Mouse (Mus musculus) gastrocnemius, adult 18-20 months (tissue): ENCODE data around the gene Tmed10. TPM values are rescaled to one million over a fixed set of nuclear protein-coding genes. Genes with fewer than 3 reads are reported as not detected.

Experiments
- DNase-seq: peaks from one replicate; pipeline ENCODE4 v3.0.0; 2021; ENCODE audit warnings: low spot score
- long read RNA-seq, 2 experiments: library from polyadenylated mRNA; stranded (forward); transcript quantifications; one replicate each; pipeline ENCODE4 v2.0.0; 2021
- total RNA-seq, 2 experiments: library from RNA; stranded (reverse); gene quantifications; 2 replicates each; pipeline ENCODE4 v1.2.3; 2021

Gene Tmed10
- total RNA-seq = 100 to 1,000 TPM; 121 to 123 TPM
- long read RNA-seq, experiment 1, transcript Tmed10-201 (5 exons, 1,482 nt) = major isoform, 78 of 123 reads
- long read RNA-seq, experiment 1, partial matches to known transcripts = 1 of 123 reads
- long read RNA-seq, experiment 1, other reads (novel, unspliced or antisense) = 44 of 123 reads
- long read RNA-seq, experiment 2, transcript Tmed10-201 (5 exons, 1,482 nt) = major isoform, 67 of 126 reads
- long read RNA-seq, experiment 2, partial matches to known transcripts = 1 of 126 reads
- long read RNA-seq, experiment 2, other reads (novel, unspliced or antisense) = 57 of 126 reads

DNA sequence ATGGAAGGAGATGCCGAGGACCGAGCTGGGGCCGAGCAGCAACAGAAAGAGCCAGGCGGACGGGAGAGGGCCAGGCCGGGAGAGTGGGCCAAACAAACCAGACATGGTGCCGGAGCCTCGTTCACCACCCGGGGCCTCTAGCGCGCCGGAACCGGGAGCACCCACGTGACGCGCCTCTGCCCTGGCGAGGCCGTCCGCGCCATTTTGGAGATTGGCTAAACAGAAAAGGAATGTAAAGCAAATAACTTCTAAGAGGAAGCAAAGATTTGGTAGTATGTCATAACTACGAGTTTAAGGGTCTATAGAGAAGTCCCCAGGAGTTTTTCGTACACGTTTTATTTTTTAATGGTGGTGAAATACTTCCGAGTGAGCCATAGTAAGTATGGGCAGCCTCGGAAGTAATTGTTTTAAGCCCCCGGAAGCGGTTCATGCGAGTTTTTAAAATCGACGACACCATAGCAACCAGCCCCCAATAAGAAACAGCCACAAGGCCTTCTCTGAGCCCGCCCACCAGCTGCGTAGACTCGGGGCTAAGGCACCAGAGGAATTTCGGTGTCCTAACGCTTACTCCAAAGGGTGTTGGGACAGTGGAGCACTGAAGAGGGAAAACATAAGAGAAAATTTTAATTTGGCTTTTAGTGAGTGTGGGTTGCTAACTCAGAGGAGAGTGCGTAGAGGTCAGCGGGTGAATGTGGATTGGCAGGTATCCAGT lies at the start of gene Tmed10:
Gene Tmed10 (minus strand): TSS at position 287 of the 712 bp plus-strand sequence.
- DNase-seq = peak; percentile 93

DNA sequence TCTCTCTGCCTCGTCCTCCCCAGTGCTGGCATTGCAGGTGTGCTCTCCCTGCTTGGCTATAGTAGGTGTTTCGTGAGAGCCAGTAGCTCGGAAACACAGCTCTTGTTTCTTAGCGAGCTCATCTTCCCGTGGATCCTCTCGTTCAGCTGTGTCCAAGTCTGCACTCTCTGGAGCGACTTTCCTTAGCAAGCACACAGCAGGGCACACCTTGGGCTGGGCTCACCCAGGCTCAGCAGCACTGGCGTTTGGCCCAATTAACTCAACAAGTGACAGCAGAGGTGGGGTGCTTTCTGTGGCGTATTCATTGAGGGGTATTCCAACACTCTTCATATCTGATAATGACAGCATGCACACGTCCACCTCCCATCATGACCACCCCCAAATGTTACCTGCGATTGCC lies 48.6 kb upstream of the Tmed10 start:
- no peak for DNase-seq

DNA sequence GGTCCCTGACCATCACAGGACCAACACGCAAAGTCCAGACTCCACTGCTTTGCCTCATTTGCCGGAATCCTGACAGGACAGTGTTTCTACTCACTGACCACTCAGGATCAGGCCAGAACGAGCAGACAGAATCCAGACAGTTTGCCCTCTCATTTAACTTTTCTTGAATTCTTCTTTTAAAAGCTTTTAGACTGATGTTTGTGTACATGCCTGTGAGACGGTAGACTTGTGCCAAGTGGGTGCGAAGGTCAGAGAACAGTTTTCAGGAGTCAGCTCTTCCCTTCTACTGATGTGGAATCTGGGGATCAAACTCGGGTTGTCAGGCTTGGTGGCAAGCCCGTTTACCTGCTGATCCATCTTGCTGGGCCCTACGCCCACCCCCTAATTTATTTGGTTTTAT lies 47.9 kb upstream of the Tmed10 start:
- no peak for DNase-seq

DNA sequence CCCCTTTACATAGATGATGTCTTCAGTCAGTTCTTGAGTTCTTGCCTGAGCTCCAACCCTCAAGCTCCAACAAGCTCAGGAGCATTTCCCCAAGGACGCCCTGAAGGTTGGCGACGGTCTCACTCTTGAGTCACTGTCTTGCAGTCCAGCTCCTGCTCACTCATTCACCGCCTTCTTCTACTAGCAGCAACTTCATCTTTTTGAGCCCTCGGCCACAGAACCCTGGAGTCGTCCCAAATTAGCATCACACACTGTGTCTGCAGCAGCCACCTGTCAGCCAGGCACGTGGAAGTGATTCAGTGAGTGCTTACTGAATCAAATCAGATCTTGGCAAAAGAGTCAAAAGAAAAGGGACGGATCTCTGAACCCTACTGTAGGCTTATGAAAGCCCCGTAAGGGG lies 46.3 kb upstream of the Tmed10 start:
- no peak for DNase-seq

DNA sequence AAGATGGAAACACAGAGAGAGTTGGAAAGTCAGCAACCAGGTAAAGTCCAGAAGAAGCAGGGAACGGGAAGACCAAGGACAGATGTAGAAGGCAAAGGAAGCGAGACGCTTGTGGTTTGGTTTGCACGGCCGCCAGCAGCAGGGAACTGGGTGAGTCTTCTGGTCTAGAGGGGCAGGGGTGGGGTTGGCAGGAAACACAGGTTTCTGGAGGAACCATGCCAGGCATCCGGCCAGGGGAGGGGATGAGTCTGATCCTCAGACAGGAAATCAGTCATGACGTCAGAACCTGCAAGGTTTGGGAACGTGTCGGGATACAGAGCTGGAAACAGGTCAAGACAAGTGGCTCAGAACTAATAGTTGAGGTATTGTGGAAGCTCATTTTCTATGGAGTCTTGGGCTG lies 43.2 kb upstream of the Tmed10 start:
- DNase-seq = no peak

DNA sequence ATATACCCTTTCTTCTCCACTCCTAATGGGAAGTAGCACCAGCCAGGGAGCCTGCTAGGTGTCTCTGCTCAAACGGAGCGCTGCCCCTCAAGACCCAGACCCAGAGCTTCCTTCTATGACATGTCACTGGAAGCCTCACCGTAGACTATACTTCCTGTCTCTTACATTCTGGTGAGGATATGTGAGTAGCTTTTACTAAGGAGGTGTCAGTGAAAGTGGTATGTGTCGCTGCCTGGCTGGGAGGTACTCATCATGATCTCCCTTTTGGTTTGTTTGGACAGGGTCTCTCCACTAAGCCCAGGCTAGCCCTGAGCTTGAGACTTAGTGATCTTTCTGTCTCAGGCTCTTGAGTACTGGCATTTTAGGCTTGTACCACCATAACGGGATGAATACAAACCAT lies 41.7 kb upstream of the Tmed10 start:
- DNase-seq = no peak

DNA sequence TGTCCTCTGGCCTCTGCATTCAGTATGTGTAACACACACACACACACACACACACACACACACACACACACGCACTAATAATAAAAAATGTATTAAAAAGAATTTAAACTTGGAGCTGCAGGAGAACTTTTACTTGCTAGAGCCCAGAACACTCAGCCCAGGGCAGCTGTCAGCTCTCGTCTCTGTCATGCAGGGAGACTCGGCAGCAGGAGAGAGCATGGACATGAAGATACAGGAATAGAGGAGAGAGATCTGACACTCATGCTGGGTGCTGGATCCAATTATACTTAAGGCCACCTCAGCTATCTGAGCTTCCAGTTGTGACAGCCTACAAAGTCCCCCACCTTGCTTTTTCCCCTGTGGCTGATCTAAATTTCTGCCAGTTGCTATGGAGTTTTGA lies 41.2 kb upstream of the Tmed10 start:
- peak; percentile 39 for DNase-seq

DNA sequence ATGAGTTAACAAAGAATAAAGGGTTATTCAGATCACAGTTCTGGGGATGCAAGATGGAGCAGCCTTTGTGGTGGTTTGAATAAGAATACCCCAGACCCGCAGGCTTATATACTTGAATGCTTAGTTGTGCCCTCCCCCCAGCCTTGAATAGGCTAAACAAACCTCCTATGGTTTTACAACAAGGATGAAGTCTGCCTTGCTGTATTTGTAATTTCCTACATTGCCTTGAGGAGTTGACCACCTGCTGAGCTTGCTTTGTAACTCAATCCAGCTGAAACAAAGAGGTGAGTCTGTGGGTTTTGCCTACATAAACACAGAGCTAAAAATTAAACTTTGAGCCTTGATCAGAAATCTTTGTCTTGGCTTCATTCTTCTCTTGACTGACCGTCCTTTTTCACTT lies 36.5 kb upstream of the Tmed10 start:
- DNase-seq = no peak

DNA sequence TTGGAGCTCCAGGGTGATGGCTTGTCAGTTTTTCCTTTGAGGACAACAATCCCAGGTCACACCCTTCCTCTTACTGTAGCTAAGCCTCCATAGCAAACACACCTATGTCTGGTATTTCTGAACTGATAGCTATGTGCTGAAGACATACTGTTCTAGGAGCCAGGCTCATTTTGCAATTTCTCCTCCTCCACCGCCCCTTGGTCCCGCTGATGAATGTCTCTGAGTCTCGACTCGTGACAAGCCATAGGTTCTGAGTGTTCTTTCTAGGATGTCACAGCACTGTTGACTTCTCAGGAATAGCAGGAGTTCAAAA lies 23.3 kb upstream of the Tmed10 start:
- no peak for DNase-seq

DNA sequence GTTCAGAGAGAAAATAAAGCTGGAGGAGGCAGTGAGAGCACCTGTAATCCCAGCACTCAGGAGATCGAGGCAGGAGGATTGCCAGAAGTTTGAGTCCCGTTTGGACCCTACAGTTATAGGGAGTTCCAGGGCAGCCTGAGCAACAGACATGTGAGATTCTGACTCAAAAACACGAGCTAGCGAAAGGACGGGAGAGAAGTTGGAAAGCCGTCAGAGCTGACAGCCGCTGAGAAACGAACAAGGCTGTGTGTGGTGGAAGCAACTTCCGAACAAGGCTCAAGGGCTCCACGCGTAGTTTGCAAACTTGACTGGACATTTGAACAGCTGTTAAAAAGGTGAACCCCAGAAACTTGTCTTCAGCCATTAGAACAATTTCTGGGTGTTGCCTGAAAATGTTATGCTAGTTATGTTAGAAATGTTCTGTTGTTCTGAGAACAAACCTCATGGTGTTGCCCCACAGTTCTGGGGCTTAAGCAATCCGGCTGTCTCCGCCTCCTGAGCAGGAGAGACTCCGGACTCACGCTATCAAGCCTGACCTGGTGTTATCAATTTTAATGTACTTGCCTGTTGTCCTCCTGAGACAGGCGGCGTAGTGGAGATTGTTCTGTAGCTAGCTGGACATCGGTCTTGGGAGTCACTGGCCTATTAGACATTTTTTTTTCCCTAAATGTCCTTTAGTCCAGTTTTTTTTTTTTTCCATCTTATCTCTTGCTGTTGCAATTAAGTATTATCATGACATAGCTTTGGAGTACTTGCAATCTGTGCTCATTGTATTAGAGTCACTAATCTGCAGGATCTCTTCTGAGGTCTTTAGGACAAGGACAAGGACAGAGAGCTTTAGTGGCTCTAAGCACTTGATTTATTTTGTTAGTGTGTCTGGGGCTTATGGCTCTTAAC lies 22.7 kb upstream of the Tmed10 start:
- no peak for DNase-seq

DNA sequence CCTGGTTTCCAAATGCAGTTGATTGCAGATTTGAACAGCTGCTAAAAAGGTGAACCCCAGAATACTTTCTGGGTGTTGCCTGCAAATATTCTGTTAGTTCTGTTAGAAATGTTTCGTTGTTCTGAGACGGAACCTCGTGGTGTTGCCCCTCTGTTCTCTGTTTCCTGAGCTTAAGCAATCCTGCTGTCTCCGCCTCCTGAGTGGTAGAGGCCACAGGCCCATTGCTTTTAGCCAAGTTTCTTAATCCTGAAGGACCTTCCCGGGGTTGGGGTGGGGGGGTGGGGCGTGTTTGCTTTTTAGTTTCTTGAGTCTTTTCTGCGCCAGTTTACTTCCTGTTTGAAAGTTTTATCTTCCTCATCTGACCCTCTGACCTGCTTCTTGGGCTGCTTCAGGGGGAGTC lies 19.3 kb upstream of the Tmed10 start:
- no peak for DNase-seq

DNA sequence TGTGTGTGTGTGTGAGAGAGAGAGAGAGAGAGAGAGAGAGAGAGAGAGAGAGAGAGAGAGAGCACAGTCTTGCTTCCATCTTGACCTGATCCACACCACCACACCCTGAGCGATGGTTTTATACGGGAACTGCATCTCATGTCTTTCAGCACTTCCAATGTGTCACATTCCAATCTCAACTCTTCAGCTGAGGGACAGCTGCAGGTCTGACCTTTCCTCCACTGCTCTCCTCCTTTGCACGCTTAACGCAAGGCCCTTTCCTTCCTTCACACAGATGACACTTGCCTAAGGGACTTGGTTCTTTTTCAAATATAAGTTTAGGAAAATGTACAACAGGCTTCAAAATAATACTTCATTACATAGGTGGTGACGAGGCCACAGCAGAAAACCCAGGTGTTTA lies 18.9 kb upstream of the Tmed10 start:
- no peak for DNase-seq

DNA sequence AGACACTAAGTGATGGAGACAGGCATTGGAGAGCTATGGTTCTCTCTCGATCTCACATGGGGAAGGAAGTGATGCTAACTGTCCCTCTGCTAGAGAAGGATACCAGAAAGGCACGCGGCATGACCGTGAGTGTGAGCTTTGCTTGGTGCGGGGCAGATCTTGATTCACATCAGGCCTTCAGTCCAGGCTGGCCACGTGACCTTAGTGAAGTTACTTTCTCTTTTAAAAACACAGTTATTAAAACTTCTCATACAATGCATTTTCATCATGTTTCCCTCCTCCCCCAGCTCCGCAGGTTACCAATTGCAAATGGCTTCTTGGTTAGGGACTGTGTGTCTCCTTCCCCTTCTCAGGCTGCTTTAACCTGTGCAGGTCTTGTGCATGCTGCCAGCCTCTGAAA lies 16.5 kb upstream of the Tmed10 start:
- DNase-seq = no peak

DNA sequence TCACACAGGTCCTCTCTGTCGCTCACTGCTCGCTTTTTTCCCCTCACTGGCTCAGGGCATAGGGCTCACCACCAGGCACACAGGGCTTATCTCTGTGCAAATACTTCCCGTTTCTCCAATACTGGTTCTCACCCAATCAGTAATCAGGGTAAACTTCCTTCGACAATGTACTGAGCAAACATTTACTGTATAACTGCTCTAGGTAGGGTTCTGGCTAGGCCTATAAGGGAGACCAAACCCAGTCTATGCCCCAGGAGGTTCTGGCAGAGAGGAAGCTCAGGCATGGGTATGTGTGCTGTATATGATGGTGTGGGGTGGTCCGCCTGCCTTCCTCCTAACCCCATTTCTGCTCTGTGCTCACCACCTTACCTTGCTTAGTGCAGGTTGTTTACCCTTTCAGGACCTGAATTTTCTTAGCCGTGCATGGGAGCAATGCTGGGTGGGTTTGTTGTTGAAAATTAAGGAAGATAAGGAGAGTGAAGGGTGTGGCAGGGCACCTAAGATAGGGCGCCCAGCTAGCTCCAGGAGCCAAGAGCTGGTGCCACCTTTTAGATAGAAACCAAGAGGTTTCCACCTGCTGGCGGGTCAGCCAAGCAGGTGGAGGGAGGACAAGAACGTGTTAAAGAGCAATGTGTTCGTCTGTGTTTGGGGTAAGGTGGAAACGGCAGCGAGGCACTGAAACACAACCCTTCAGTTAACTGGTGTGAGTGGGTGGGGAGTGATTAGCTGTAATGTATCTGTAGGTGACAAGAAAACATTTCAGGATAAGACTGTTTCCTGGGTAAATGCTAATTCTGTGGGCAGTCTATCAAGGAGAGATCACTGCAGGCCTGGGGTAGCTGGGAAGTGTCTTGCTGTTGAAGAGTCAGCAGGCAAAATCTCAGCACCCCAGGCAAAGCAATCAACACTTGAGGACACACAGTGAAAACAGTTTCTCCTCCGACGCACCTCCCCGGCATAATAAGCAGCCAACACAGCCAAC lies 14.8 kb upstream of the Tmed10 start:
- DNase-seq = no peak

DNA sequence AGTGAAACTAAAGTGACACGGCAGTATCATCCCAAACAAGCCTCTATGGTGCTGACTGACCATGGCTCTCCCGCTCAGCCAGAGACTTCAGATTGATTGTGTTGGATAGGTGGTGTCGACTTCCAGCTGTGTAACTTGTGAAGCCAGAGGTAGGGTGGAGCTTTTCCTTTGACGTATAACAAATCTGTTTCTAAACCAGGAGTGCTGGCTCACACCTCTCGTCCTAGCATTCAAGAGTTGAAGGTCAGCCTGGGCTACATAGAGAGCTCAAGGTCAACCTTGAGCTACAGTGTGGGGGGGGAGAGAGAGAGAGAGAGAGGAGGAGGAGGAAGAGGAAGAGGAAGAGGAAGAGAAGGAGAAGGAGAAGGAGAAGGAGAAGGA lies 11.3 kb upstream of the Tmed10 start:
- no peak for DNase-seq

DNA sequence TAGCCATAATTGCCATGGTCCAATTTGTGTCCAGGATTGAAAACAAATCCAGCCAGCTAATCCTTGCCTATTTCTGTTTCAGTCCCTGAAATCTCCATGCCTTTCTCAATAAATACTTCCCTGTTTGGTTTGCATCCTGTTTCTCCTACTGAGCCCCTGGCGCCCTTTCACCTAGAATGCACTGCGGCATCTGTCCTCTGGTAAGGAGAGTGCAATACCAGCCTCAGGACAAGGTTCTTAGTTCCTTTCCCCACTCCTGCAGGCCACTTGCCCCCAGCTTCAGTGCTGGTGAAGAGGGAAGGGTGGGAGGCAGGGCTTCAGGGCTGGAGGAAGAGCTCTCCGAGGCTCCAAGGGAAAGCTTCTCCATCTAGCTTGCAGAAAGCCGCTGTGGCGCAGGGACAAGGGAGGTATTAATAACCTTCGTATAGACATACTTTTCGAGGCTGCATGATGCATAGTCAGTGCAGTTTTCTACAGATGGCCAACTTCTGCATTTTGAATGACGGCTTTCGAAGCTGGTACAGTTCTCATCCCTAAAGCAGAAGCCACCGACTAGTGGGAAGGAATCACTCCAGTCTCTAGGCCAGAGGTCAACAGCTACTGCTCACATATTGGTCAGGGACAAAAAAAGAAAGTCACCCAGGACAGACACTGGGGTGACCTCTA lies 10.8 kb upstream of the Tmed10 start:
- no peak for DNase-seq

DNA sequence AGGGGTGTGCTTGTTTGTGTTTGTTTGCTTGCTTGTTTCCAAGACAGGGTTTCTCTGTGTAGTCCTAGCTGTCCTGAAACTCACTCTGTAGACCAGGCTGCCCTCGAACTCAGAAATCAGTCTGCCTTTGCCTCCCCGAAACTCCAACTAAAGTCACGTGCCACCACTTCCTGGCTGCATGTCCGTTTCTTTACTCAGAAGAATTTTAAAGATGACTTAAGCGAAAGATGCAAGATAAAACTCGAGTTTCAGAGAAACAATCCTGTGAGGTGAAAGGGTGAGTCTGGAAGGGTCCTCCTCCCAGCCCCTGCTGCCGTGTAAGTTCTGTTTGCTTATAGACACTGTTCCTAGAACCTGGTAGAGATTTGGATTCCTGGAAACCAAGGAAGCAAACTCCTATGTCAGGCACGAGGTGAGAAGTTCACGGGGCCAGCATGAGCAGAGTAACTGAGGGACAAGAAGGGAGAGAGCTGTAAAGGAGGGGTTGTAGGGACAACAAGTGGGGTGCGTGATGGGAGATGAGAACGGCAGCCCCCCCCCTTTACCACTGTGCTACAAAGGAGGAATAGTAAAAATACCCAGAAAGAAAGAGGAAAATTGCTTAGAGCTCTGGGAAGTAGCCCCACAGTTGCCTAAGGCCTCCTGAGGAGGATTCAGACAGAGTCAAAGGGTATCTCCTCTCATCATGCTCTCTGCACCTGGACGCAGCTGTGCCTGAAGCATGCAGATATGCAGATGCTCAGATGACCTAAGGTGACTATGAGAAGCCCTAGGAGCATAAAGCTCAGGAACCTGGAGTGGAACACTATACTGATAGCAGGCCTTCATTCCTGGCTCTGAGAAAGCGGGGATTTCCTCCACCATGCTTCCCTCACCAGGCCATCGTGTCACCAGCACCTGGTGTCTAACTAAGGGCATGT lies 8.4 kb upstream of the Tmed10 start:
- DNase-seq = no peak

DNA sequence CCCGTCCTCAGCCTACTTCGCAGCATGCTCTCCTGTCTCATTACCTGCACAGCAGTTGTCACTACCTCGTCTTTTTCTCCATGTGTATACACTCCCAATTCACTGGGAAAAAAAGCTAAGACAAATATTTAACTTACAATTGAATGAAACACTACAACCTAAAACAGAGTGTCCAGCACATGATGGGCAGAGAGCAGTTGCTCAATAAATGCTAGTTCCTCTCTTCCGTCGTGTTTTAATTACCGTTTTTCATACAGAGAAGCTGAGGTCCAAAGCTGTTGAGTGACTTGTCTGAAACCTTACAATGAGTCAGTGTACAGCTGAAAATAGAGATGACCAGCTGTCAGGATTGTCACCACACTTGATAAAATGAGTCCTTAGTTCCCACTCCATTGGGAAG lies 6.9 kb upstream of the Tmed10 start:
- no peak for DNase-seq

DNA sequence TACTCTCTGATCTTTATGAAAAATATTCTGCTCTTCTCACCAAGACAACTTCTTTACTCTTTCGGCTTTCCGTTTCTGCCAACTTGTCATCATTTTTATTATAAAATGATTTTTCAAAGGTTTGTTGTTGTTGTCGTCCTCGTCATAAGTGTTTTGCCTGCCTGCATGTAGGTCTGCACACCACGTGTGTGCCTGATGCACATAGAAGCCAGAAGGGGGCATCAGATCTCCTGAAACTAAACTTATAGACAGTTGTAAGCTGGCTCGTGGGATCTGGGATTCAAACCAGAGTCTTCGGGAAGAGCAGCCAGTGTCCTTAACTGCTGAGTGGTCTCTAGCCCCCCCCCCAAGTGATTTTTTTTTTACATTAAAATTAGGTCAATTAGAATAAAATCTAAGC lies 6.3 kb upstream of the Tmed10 start:
- no peak for DNase-seq

DNA sequence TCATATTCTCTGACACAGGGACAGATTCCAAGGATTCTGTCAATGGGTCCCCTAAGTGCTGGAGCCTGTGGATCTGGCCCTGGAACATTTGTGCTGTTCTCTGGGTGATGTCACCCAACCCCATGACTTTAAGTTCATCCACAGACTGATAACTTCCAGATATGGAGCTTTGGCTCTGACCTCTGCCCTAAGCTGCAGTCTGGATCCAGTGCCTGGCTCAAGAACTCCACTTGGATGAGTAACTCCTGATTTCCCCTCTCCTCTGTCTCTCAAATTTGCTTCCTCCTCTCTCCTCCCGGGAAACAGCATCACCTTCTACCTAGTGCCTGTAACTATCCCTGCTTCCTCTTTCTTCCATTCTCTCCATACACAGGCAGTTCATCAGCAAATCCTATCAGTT lies 5.7 kb upstream of the Tmed10 start:
- no peak for DNase-seq
